Mouse (Mus musculus) heart, embryonic 11.5 days (tissue): ENCODE data around the gene Ccdc57. TPM values are rescaled to one million over a fixed set of nuclear protein-coding genes. Genes with fewer than 3 reads are reported as not detected.

Experiments
- ATAC-seq: fragments of 200-750 bp; cut with Nextera tagmentation; replicated peaks from 2 replicates; pipeline ENCODE4 v1.8.0; 2017; ENCODE audit warnings: moderate library complexity; ENCODE audit not compliant: insufficient number of reproducible peaks, low FRiP score, low TSS enrichment
- H3K27ac ChIP-seq: fragments of 300-500 bp; sonication (generic); 2 replicates; pipeline ENCODE4 v1.5.1; 2014; ENCODE audit warnings: mild to moderate bottlenecking, low read depth, low read length
- H3K27me3 ChIP-seq: fragments of 300-500 bp; sonication (generic); 2 replicates; pipeline ENCODE4 v1.6.1; 2014; ENCODE audit warnings: mild to moderate bottlenecking, low read length, mixed read lengths; ENCODE audit not compliant: control insufficient read depth, insufficient read depth
- H3K36me3 ChIP-seq: fragments of 300-500 bp; sonication (generic); 2 replicates; pipeline ENCODE4 v1.6.1; 2014; ENCODE audit warnings: mild to moderate bottlenecking, low read length, moderate library complexity, mixed read lengths; ENCODE audit not compliant: control insufficient read depth, insufficient read depth
- H3K4me1 ChIP-seq: fragments of 300-500 bp; sonication (generic); 2 replicates; pipeline ENCODE4 v1.6.1; 2014; ENCODE audit warnings: low read length; ENCODE audit not compliant: control insufficient read depth, insufficient read depth
- H3K4me2 ChIP-seq: fragments of 300-500 bp; sonication (generic); 2 replicates; pipeline ENCODE4 v1.6.1; 2014; ENCODE audit warnings: mild to moderate bottlenecking, moderate library complexity
- H3K4me3 ChIP-seq: fragments of 300-500 bp; sonication (generic); 2 replicates; pipeline ENCODE4 v1.5.1; 2014; ENCODE audit warnings: low read depth, low read length
- H3K9ac ChIP-seq: fragments of 300-500 bp; sonication (generic); 2 replicates; pipeline ENCODE4 v1.6.1; 2014; ENCODE audit warnings: mild to moderate bottlenecking, low read depth, low read length, moderate library complexity
- H3K9me3 ChIP-seq: fragments of 300-500 bp; sonication (generic); replicated peaks from 2 replicates; pipeline ENCODE4 v1.6.1; 2016; ENCODE audit warnings: low read length; ENCODE audit not compliant: control insufficient read depth
- WGBS: fragments of 180-500 bp; shearing (Covaris S2); extraction: QIAGEN DNeasy Blood & Tissue Kit; methylation state at CpG from one replicate; pipeline ENCODE4 v1.1.7; 2014; ENCODE audit not compliant: insufficient replicate concordance; 5-methylcytosine and 5-hydroxymethylcytosine counted together
- polyA plus RNA-seq: library from polyadenylated mRNA; unstranded; fragments of >200 nt; fragmentation: Nextera tagmentation; extraction: Ambion mirVana; gene quantifications from 2 replicates; pipeline ENCODE4 v1.2.1, GENCODE M21; 2014

The Ccdc57 gene
- polyA plus RNA-seq, 1 experiment from 2014 or later: 3.9 TPM

DNA sequence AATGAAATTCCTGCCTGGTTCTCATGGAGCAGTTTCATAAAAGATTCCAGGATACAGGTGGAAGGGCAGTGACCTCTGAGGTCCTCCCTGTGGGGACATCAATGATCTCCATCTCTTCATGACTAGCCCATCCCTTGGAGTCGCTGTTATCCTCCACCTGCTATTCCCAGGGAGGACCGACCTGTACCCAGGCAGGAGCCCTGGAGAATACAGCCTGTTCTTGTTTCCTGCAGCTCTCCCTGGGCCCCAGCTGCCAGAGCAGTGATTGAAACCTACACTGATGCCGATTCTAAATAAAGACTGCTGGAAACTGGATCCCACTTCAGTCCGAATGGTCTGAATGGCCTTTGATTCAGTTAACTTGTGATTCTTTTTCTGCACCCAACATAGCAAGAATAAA lies 1.2 kb downstream of the Ccdc57 start:
- Histone ChIP-seq H3K27ac (no peak overlapping the region), H3K36me3 (no peaks in the 10 kb centered on the region), H3K4me2 (no peak overlapping the region)

DNA sequence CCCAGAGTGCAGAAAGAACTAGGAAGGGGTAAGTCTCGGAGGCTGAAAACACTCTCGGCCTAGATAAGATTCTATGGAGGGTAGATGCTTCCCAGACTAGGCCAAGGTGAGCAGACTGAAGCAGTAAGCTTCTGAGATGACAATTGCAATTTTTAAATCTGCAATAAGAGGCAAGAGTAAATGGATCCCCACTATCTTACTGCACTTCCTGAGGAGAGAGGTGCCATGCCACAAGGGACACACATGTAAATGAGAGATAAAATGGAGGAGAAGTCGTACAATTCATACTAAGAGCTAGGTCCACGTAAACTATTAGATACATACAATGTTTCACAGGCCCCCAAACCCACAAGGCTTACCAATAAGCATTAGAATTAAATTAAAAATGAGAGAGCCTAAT lies 4.2 kb downstream of the Ccdc57 start:
- Histone ChIP-seq H3K4me3 (no peak overlapping the region), H3K9ac (no peak overlapping the region), H3K4me1 (peaks cover 3% of the 10 kb centered on the region; the same call in 1 of the 2 replicates), H3K27ac (no peak overlapping the region), H3K4me2 (no peak overlapping the region), H3K27me3 (no peaks in the 10 kb centered on the region), H3K9me3 (no peaks in the 10 kb centered on the region), H3K36me3 (peaks cover 2% of the 10 kb centered on the region; the same call in 1 of the 2 replicates)
- ATAC-seq: no peak
- WGBS: 72% methylated on average over 4 of the region's 4 CpGs

More for the DNA sequence above, 1.2 kb downstream of the Ccdc57 start:
- peaks cover 3% of the 10 kb centered on the region; the same call in 1 of the 2 replicates for H3K4me1 ChIP-seq
- no peak overlapping the region for H3K4me3 ChIP-seq
- ATAC-seq: no peak
- no peaks in the 10 kb centered on the region for H3K27me3 ChIP-seq
- H3K9me3 ChIP-seq: no peaks in the 10 kb centered on the region
- 85% methylated on average over 4 of the region's 4 CpGs for WGBS
- H3K9ac ChIP-seq: no peak overlapping the region

DNA sequence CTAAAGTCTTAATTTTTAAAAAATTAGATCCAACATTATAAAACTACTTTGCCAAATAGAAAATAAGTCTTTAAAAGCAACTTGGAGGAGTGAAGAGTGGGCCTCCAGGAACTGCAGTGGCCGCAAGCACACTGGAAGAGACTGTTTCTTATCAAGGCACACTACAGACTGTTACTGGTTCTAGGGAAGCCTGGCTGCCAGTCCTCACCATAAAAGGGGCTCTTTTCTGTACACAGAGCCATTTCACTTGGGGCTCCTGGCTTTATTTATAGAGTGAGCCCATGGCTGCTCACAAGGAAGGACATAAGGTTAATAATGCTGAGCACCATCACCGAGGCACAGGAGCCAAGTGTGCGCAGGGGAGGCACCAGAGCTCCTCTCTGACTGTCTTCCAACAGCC lies 10.1 kb downstream of the Ccdc57 start:
- no peaks in the 10 kb centered on the region for H3K9me3 ChIP-seq
- ATAC-seq: no peak
- no peaks in the 10 kb centered on the region for H3K27me3 ChIP-seq
- no peak overlapping the region for H3K4me2 ChIP-seq
- H3K4me1 ChIP-seq: peaks cover 2% of the 10 kb centered on the region; the same call in 1 of the 2 replicates
- H3K36me3 ChIP-seq: peaks cover 2% of the 10 kb centered on the region
- H3K4me3 ChIP-seq: no peak overlapping the region
- peak overlapping the region; percentile 86 for H3K27ac ChIP-seq
- 58% methylated on average over 3 of the region's 3 CpGs for WGBS
- no peak overlapping the region for H3K9ac ChIP-seq

DNA sequence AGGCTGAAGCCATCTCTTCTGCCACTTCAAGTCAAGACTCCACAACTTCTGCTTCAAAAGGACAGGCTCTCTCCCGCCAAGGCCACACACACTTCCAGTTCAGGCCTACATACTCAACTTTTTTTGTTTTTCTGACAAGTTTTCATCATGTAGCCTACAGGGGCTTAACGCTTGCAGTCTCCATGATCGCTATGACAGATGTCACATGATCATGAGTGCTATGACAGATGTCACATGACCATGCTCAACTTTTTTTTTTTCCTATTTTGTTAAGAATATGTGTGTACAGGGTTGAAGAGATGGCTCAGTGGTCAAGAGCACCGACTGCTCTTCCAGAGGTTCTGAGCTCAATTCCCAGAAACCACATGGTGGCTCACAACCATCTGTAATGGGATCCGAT lies 14.9 kb downstream of the Ccdc57 start:
- WGBS: 92% methylated on average over 5 of the region's 5 CpGs
- H3K9ac ChIP-seq: no peak overlapping the region
- ATAC-seq: no peak
- no peaks in the 10 kb centered on the region; the same call in none of the 2 replicates for H3K36me3 ChIP-seq
- no peaks in the 10 kb centered on the region for H3K27me3 ChIP-seq
- no peaks in the 10 kb centered on the region; the same call in 1 of the 2 replicates for H3K4me1 ChIP-seq
- no peak overlapping the region for H3K4me3 ChIP-seq
- no peak overlapping the region for H3K4me2 ChIP-seq
- H3K9me3 ChIP-seq: no peaks in the 10 kb centered on the region
- no peak overlapping the region for H3K27ac ChIP-seq

DNA sequence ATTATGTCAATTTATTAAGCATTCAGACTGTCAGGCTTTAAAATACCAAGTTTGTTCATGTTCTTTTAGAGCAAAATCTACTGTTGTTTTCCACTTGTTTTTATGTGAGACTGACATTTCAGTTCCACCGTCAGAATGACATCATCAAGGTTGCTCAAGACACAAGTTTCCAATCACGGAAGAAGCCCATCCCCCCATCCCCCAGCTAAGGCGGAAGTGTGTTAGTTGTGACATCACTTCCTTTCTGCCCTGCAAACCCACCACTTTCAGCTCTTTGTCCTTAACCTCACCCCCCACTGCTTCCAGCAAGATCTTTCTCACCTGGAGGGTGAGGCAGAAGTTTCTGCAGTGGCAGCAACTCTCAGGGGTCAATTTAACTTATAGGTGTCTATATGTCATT lies 16.2 kb downstream of the Ccdc57 start:
- H3K9ac ChIP-seq: no peak overlapping the region
- no peak overlapping the region for H3K27ac ChIP-seq
- no peaks in the 10 kb centered on the region for H3K4me1 ChIP-seq
- no peak overlapping the region for H3K4me2 ChIP-seq
- ATAC-seq: no peak
- no peaks in the 10 kb centered on the region for H3K9me3 ChIP-seq
- 57% methylated on average over 3 of the region's 3 CpGs for WGBS
- H3K27me3 ChIP-seq: no peaks in the 10 kb centered on the region
- no peaks in the 10 kb centered on the region; the same call in none of the 2 replicates for H3K36me3 ChIP-seq
- no peak overlapping the region for H3K4me3 ChIP-seq

DNA sequence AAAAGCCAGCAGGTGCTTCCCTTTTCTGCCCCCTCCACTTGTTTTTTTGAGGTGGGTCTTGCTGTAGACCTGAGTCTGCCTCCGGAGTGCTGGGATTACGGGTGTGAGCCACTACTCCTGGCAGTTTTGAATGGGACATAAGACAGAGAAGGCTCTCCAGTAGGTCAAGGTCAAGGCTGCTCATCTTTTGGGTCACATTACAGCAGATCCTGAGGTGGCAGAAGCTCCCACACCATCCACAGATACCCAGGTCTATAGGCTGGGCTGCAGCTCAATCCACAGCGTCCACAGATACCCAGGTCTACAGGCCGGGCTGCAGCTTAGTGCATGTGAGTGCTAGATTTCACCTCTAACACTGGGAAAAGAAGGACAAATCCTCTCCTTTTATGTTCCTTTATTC lies 18.9 kb downstream of the Ccdc57 start:
- H3K9me3 ChIP-seq: no peaks in the 10 kb centered on the region
- no peak overlapping the region for H3K4me3 ChIP-seq
- H3K27ac ChIP-seq: no peak overlapping the region
- no peak for ATAC-seq
- H3K4me1 ChIP-seq: no peaks in the 10 kb centered on the region
- H3K4me2 ChIP-seq: no peak overlapping the region
- 89% methylated on average over 4 of the region's 4 CpGs for WGBS
- H3K9ac ChIP-seq: no peak overlapping the region
- no peaks in the 10 kb centered on the region for H3K36me3 ChIP-seq
- no peaks in the 10 kb centered on the region for H3K27me3 ChIP-seq

DNA sequence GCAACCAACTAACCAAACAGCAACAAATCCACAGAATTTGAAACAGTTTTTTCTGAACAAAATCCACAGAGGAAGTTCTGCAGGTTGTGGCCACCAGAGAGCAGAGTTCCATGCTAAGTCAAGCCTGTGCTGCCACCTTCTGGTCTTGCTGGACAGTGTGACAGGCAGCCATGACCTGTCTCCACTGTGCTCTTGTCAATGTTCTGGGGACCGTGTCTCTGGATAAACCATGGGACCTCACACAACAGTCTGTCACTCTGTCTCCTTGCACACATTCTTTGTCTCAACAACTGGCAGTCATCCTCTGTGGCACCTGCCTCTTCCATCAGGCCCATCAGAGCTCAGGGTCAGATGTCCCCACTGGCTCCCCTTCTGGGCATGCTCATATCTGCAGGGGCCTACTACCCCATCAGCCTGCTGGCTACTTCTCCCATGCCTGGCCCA lies 27.2 kb downstream of the Ccdc57 start:
- H3K4me3 ChIP-seq: no peak overlapping the region
- no peaks in the 10 kb centered on the region for H3K27me3 ChIP-seq
- no peak overlapping the region for H3K4me2 ChIP-seq
- H3K9ac ChIP-seq: no peak overlapping the region
- 8% methylated on average over 1 of the region's 1 CpGs for WGBS
- 0 out of 2 replicates have a peak, but pooled peaks cover 3% of the 10 kb centered on the region for H3K4me1 ChIP-seq
- H3K27ac ChIP-seq: no peak overlapping the region
- no peaks in the 10 kb centered on the region for H3K9me3 ChIP-seq
- H3K36me3 ChIP-seq: no peaks in the 10 kb centered on the region
- peak; percentile 65; the same call in 1 of the 2 replicates for ATAC-seq

DNA sequence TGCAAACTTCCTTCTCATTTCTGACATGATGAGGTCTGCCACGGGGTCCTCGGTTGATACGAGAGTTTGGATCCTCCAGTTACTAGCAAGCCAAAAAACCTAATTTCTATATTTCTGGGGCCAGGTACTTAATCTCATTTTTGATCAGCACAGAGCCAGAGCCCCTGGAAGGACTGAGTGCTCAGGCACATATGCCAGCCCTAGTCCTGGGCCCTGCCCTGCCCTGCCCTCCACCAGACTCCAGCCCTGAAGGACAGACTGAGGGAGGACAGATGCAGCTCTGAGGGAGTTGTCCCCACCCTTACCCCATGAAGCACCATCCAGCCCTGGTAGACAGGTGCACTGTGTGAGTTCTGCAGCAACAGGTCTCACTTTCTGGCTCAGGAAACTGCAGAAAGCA lies 28.1 kb downstream of the Ccdc57 start:
- no peak overlapping the region for H3K4me3 ChIP-seq
- no peak overlapping the region for H3K27ac ChIP-seq
- ATAC-seq: no peak
- no peak overlapping the region for H3K4me2 ChIP-seq
- H3K36me3 ChIP-seq: no peaks in the 10 kb centered on the region
- 97% methylated on average over 3 of the region's 3 CpGs for WGBS
- no peaks in the 10 kb centered on the region for H3K9me3 ChIP-seq
- H3K27me3 ChIP-seq: no peaks in the 10 kb centered on the region
- H3K4me1 ChIP-seq: 0 out of 2 replicates have a peak, but pooled peaks cover 3% of the 10 kb centered on the region
- H3K9ac ChIP-seq: no peak overlapping the region

DNA sequence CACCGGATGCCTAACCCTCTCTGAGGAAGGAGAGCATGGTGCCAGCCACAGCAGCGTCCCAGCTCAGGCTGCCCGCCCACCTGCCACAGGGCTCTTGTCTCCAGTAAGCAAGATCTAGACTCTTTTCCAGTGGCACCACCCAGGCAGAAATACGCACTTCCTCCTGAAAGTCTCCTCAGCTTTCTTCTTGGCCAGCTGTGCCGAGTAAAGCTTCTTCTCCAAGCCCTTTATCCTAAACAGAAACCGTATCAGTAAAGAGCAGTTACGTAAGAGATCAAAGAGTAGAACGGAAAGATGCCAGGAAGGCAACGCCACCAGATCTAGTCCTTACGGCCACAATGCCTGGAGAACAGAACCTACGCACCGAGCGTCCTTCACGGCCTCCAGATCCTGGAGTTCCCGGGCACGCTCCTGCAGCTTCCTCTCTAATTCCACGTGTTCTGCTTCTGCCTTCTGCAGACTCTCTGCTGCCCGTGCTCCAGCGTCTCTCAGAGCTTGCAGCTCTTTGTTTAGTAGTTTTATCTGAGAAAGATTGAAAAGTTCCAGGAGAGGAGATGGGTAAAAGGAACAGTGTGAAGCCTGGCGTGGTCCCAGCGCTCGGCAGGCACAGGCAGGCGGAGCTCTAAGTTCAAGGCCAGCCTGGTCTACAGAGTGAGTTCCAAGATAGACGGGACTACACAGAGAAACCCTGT lies 29.4 kb downstream of the Ccdc57 start:
- no peaks in the 10 kb centered on the region for H3K36me3 ChIP-seq
- H3K4me2 ChIP-seq: no peak overlapping the region
- no peak overlapping the region for H3K9ac ChIP-seq
- ATAC-seq: no peak
- no peak overlapping the region for H3K4me3 ChIP-seq
- no peaks in the 10 kb centered on the region for H3K27me3 ChIP-seq
- H3K27ac ChIP-seq: peak overlapping the region; percentile 29; the same call in 1 of the 2 replicates
- 70% methylated on average over 24 of the region's 24 CpGs for whole genome bisulfite sequencing
- no peaks in the 10 kb centered on the region for H3K9me3 ChIP-seq
- H3K4me1 ChIP-seq: 0 out of 2 replicates have a peak, but pooled peaks cover 3% of the 10 kb centered on the region
